Mouse (Mus musculus): ENCODE results near the gene Slc35e2. TPM values are rescaled to one million over a fixed set of nuclear protein-coding genes. Genes with fewer than 3 reads are reported as not detected.
"Not testable (repeated sequence)": the region's sequence is repeated elsewhere in the genome, so short reads cannot be mapped to it uniquely, and the experiment has no call there.

Gene Slc35e2
- polyA plus RNA-seq, 1 experiment = 18.1 TPM

- no peaks in the 10 kb centered on the region for H3K4me1 ChIP-seq (ENCODE audit: control insufficient read depth, insufficient read depth, low read length)
- no peak overlapping the region for H3K4me3 ChIP-seq (ENCODE audit: insufficient read depth, low read length)
- TF ChIP-seq POLR2A (IDR thresholded peaks at IDR 0.05; ENCODE audit: extremely low read depth, insufficient read depth, low read length) = no peak
- H3K27ac ChIP-seq (ENCODE audit: insufficient read depth, low read length) = no peak overlapping the region
Observed at GRCm38 (mm10) chr4:155658961-155659360, 57.7 kb downstream of the Slc35e2 start.

DNA sequence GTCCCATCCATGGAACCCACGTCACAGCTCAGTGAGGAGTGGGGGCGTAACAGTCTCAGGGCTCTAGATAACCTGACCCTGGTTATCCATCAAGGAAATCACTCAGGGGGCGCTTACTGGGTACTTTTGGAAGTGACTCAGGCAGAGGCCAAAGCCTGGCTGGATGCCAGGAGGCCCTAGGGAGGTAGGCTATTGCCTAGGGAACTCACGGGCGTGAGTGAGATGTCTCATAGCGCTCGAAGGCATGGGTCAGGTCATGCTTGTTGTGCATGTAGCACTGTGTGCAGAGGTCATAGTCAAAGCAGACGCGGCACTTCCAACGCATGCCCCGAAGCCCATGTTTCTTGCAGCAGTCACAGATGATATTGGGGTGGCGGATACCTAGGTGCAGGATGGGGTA, 59.4 kb downstream of the Slc35e2 start:
- Histone ChIP-seq H3K4me1 (ENCODE audit: control insufficient read depth, insufficient read depth, low read length) (no peaks in the 10 kb centered on the region), H3K27ac (ENCODE audit: insufficient read depth, low read length) (no peak overlapping the region), H3K4me3 (ENCODE audit: insufficient read depth, low read length) (no peak overlapping the region)
- TF ChIP-seq CTCF (IDR thresholded peaks at IDR 0.05; ENCODE audit: extremely low read depth, insufficient read depth, low read length) (no peak), POLR2A (IDR thresholded peaks at IDR 0.05; ENCODE audit: extremely low read depth, insufficient read depth, low read length) (no peak)

DNA sequence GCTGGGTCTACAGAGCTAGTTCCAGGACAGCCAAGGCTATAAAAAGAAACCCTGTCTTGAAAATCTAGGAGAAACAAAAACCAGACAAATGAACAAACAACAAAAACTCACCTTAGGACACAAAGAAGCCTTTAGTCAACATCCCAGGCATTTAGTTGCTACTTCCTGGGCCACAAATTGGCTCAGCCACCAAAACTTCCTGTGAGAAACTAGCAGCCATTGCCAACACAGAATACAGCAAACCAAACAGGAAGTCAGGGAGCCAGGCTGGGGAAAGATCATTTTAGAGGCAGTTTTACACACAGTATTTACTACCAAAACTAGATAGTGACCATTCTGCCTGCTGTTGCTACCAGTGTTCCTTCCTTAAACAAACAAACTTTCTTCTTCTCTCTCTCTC, 65.7 kb downstream of the Slc35e2 start:
- Histone ChIP-seq H3K4me3 (ENCODE audit: insufficient read depth, low read length) (no peak overlapping the region), H3K4me1 (ENCODE audit: control insufficient read depth, insufficient read depth, low read length) (peaks cover 3% of the 10 kb centered on the region), H3K27ac (ENCODE audit: insufficient read depth, low read length) (no peak overlapping the region)
- TF ChIP-seq POLR2A (IDR thresholded peaks at IDR 0.05; ENCODE audit: extremely low read depth, insufficient read depth, low read length) (no peak), CTCF (IDR thresholded peaks at IDR 0.05; ENCODE audit: extremely low read depth, insufficient read depth, low read length) (no peak)

DNA sequence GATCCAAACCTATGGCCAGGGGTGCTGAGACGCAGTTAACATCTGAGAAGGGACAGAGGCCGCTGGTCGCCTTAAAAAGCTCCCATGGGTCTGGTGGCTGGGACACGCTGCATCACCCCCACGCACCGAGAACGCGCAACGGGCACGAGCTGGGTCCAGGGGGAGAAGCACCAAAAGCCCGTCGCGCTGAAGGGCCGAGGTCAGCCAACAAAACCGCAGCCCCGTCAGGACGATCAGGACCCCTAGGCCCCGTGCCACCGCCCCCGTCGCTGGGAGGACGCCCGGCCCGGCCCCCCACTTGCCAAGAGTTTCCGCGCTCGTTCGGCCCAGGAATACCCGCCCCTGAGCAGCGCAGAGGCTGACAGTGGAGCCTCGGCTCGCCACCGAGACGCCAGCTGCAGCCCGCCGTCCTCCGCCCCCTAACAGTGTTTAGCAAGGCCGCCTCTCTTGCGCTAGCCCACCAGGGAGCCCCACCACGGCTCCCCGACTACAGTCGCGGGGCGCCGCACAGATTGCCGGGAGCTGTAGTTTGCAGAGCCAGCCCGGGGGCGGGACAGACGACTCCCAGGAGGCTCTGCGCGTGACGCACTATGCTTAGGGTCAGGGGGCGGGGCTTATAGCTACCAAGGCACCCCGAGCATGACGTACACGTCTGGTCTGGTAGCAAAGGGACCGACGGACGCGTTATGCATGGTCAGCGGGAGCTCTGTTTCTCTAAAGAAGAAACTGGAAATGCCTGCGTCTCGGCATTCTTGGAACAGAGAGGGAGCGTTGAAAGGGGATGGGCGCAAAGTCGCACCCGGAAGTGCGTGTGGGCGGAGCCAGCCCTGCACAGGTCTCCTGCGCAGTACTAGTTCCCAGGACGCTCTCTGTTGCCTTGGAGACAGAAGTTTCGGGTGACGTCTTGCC, 67.7 kb downstream of the Slc35e2 start, which contains the start of gene Mib2:
Gene Mib2 (minus strand): TSS at position 510 of the 909 bp plus-strand sequence.
- TF ChIP-seq CTCF (IDR thresholded peaks at IDR 0.05; ENCODE audit: extremely low read depth, insufficient read depth, low read length) (no peak), POLR2A (IDR thresholded peaks at IDR 0.05; ENCODE audit: extremely low read depth, insufficient read depth, low read length) (0 out of 2 replicates have a peak, but pooled peaks have one; percentile 56)
- peak within 1 kb of the TSS; percentile 50 for H3K4me3 ChIP-seq (ENCODE audit: insufficient read depth, low read length)
- H3K27ac ChIP-seq (ENCODE audit: insufficient read depth, low read length) = peak within 1 kb of the TSS; percentile 70
- H3K4me1 ChIP-seq (ENCODE audit: control insufficient read depth, insufficient read depth, low read length) = peaks cover 3% of the 10 kb centered on the region

- Histone ChIP-seq H3K4me3 (ENCODE audit: insufficient read depth, low read length) (peak overlapping the region; percentile 50), H3K27ac (ENCODE audit: insufficient read depth, low read length) (no peak overlapping the region), H3K4me1 (ENCODE audit: control insufficient read depth, insufficient read depth, low read length) (peaks cover 3% of the 10 kb centered on the region)
- TF ChIP-seq CTCF (IDR thresholded peaks at IDR 0.05; ENCODE audit: extremely low read depth, insufficient read depth, low read length) = no peak
- no peak for TF ChIP-seq POLR2A (IDR thresholded peaks at IDR 0.05; ENCODE audit: extremely low read depth, insufficient read depth, low read length)
Observed at GRCm38 (mm10) chr4:155669598-155670075, 68.4 kb downstream of the Slc35e2 start.

DNA sequence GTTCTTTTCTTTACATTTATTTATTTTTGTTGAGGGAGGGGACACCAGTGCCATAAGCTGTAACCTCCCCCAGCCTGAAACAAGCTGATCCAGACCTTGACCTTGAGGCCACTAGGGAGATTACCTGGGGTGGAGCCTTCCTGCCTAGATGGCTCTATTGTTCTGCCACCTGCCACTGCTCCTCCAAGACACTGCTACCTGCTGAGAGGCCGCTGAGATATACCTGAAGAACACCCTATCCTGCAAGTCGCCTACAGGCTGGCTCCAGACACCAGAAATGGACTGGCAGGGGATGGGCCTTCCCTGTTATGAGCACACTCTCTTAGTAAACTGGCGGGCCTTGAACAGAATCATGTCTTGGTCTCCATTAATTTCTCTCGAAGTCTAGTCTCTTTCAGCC, 69.0 kb downstream of the Slc35e2 start:
- not testable (repeated sequence) for H3K27ac ChIP-seq (ENCODE audit: insufficient read depth, low read length); H3K4me1 ChIP-seq (ENCODE audit: control insufficient read depth, insufficient read depth, low read length); H3K4me3 ChIP-seq (ENCODE audit: insufficient read depth, low read length)

DNA sequence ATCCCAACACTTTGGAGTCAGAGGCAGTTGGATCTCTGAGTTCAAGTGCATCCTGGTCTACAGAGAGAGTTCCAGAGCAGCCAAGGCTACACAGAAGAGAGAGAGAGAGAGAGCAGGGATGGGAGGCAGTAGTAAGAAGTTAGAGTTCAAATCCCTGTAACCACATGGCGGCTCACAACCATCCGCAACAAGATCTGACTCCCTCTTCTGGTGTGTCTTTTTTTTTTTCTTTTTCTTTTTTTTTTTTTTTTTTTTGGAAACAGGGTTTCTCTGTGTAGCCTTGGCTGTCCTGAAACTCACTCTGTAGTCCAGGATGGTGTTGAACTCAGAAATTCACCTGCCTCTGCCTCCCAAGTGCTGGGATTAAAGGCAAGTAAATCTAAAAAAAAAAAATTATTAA, 70.9 kb downstream of the Slc35e2 start:
- Histone ChIP-seq H3K4me3 (ENCODE audit: insufficient read depth, low read length) (no peak overlapping the region), H3K27ac (ENCODE audit: insufficient read depth, low read length) (no peak overlapping the region), H3K4me1 (ENCODE audit: control insufficient read depth, insufficient read depth, low read length) (peaks cover 3% of the 10 kb centered on the region)
- no peak for TF ChIP-seq POLR2A (IDR thresholded peaks at IDR 0.05; ENCODE audit: extremely low read depth, insufficient read depth, low read length)
- TF ChIP-seq CTCF (IDR thresholded peaks at IDR 0.05; ENCODE audit: extremely low read depth, insufficient read depth, low read length) = no peak

Other genes with a start within 250 kb of the Slc35e2 start
- gene Prkcz, start 240.1 kb upstream of the Slc35e2 start, polyA plus RNA-seq (2012; rRNA removed) = 295 and 315 TPM in 2 replicates
- 129 and 141 TPM in 2 replicates for gene Gabrd, start 203.3 kb upstream of the Slc35e2 start, polyA plus RNA-seq (2012; rRNA removed)
- 20.4 and 21.9 TPM in 2 replicates for gene Cfap74, start 192.2 kb upstream of the Slc35e2 start, polyA plus RNA-seq (2012; rRNA removed)
- gene Tmem52, start 132.3 kb upstream of the Slc35e2 start, polyA plus RNA-seq (2012; rRNA removed) = 2.1 and 2.7 TPM in 2 replicates
- 725 and 733 TPM in 2 replicates for gene Gnb1, start 110.1 kb upstream of the Slc35e2 start, polyA plus RNA-seq (2012; rRNA removed)
- gene Nadk, start 39.0 kb upstream of the Slc35e2 start, polyA plus RNA-seq (2012; rRNA removed) = 66.9 and 70.1 TPM in 2 replicates
- gene Cdk11b, start 23.4 kb downstream of the Slc35e2 start, polyA plus RNA-seq (2012; rRNA removed) = 48.0 and 48.2 TPM in 2 replicates
- not detected in 2 replicates for gene Gm10563, start 44.0 kb downstream of the Slc35e2 start, polyA plus RNA-seq (2012; rRNA removed)
- gene Mmp23, start 52.0 kb downstream of the Slc35e2 start, polyA plus RNA-seq (2012; rRNA removed) = 5.9 and 6.0 TPM in 2 replicates
- gene Mib2, start 67.8 kb downstream of the Slc35e2 start, polyA plus RNA-seq (2012; rRNA removed) = 153 and 169 TPM in 2 replicates
- gene Fndc10, start 92.9 kb downstream of the Slc35e2 start, polyA plus RNA-seq (2012; rRNA removed) = 42.8 and 45.8 TPM in 2 replicates
- gene Ssu72, start 103.4 kb downstream of the Slc35e2 start, polyA plus RNA-seq (2012; rRNA removed) = 131 and 138 TPM in 2 replicates
- 68.5 and 70.6 TPM in 2 replicates for gene Tmem240, start 133.4 kb downstream of the Slc35e2 start, polyA plus RNA-seq (2012; rRNA removed)
- 84.4 and 93.0 TPM in 2 replicates for gene Atad3a, start 159.7 kb downstream of the Slc35e2 start, polyA plus RNA-seq (2012; rRNA removed)
- gene Vwa1, start 173.3 kb downstream of the Slc35e2 start, polyA plus RNA-seq (2012; rRNA removed) = 29.8 and 32.1 TPM in 2 replicates
- 39.2 and 50.5 TPM in 2 replicates for gene Tmem88b, start 184.5 kb downstream of the Slc35e2 start, polyA plus RNA-seq (2012; rRNA removed)
- not detected in 2 replicates for gene Ankrd65, start 189.0 kb downstream of the Slc35e2 start, polyA plus RNA-seq (2012; rRNA removed)
- 105 and 110 TPM in 2 replicates for gene Mrpl20, start 201.5 kb downstream of the Slc35e2 start, polyA plus RNA-seq (2012; rRNA removed)
- 112 and 121 TPM in 2 replicates for gene Ccnl2, start 211.1 kb downstream of the Slc35e2 start, polyA plus RNA-seq (2012; rRNA removed)
- gene Aurkaip1, start 229.9 kb downstream of the Slc35e2 start, polyA plus RNA-seq (2012; rRNA removed) = 128 and 131 TPM in 2 replicates
- 14.9 and 15.7 TPM in 2 replicates for gene Mxra8, start 238.3 kb downstream of the Slc35e2 start, polyA plus RNA-seq (2012; rRNA removed)
- gene Dvl1, start 246.0 kb downstream of the Slc35e2 start, polyA plus RNA-seq (2012; rRNA removed) = 133 and 145 TPM in 2 replicates

Data from cortical plate, adult 2 months (tissue).